Mouse (Mus musculus) heart, embryonic 12.5 days (tissue): ENCODE measurements around the gene Cts7. TPM values are rescaled to one million over a fixed set of nuclear protein-coding genes. Genes with fewer than 3 reads are reported as not detected.

Experiments
- ATAC-seq: fragments of 200-750 bp; cut with Nextera tagmentation; 2 replicates; pipeline ENCODE4 v1.8.0; 2017; ENCODE audit warnings: moderate TSS enrichment, moderate library complexity; ENCODE audit not compliant: insufficient number of reproducible peaks, low FRiP score
- H3K27ac ChIP-seq: fragments of 300-500 bp; sonication (generic); 2 replicates; pipeline ENCODE4 v1.5.1; 2016; ENCODE audit warnings: mild to moderate bottlenecking, moderate library complexity; ENCODE audit not compliant: poor library complexity, severe bottlenecking
- H3K27me3 ChIP-seq: fragments of 300-500 bp; sonication (generic); replicated peaks from 2 replicates; pipeline ENCODE4 v1.6.1; 2016; ENCODE audit warnings: mild to moderate bottlenecking, moderate library complexity
- H3K36me3 ChIP-seq: fragments of 300-500 bp; sonication (generic); 2 replicates; pipeline ENCODE4 v1.6.1; 2016; ENCODE audit warnings: mild to moderate bottlenecking, moderate library complexity
- H3K4me1 ChIP-seq: fragments of 300-500 bp; sonication (generic); replicated peaks from 2 replicates; pipeline ENCODE4 v1.6.1; 2016; ENCODE audit warnings: mild to moderate bottlenecking
- H3K4me2 ChIP-seq: fragments of 300-500 bp; sonication (generic); 2 replicates; pipeline ENCODE4 v1.6.1; 2016; ENCODE audit warnings: mild to moderate bottlenecking, moderate library complexity
- H3K4me3 ChIP-seq: fragments of 300-500 bp; sonication (generic); 2 replicates; pipeline ENCODE4 v1.5.1; 2016; ENCODE audit warnings: mild to moderate bottlenecking
- H3K9ac ChIP-seq: fragments of 300-500 bp; sonication (generic); 2 replicates; pipeline ENCODE4 v1.6.1; 2016; ENCODE audit warnings: mild to moderate bottlenecking, moderate library complexity
- H3K9me3 ChIP-seq: fragments of 300-500 bp; sonication (generic); replicated peaks from 2 replicates; pipeline ENCODE4 v1.6.1; 2016; ENCODE audit warnings: mild to moderate bottlenecking, moderate library complexity
- microRNA-seq: library from miRNA; unstranded; fragments of <30 nt; microRNA quantifications from one replicate; pipeline ENCODE4, GENCODE M21; 2017
- polyA plus RNA-seq: library from polyadenylated mRNA; unstranded; fragments of >200 nt; fragmentation: Nextera tagmentation; extraction: Ambion mirVana; gene quantifications from 2 replicates; pipeline ENCODE4 v1.2.1, GENCODE M21; 2016

Gene Cts7
- not detected in 2 replicates for polyA plus RNA-seq

- Histone ChIP-seq H3K27me3 (no peaks in the 10 kb centered on the region), H3K9me3 (peaks cover 24% of the 10 kb centered on the region), H3K4me1 (no peaks in the 10 kb centered on the region), H3K36me3 (no peaks in the 10 kb centered on the region), H3K4me2 (no peak within 1 kb of the TSS), H3K27ac (no peak within 1 kb of the TSS), H3K4me3 (no peak within 1 kb of the TSS), H3K9ac (no peak within 1 kb of the TSS)
- ATAC-seq = no peak
Measured at GRCm38 (mm10) chr13:61358097-61358496, at the start of gene Cts7. Gene Cts7 (minus strand): TSS chr13:61358197.

Small RNA genes lying within 50 kb of the gene (microRNA-seq; reads per million reads assigned to microRNA genes)
- gene Gm27704 = not detected

Other genes with a start within 250 kb of the Cts7 start
- not detected in 2 replicates for gene Ctsr, start 193.9 kb downstream of the Cts7 start, polyA plus RNA-seq
- not detected in 2 replicates for gene Cts6, start 154.8 kb downstream of the Cts7 start, polyA plus RNA-seq
- not detected in 2 replicates for gene Cts8, start 102.8 kb downstream of the Cts7 start, polyA plus RNA-seq
- not detected in 2 replicates for gene Gm49398, start 69.4 kb downstream of the Cts7 start, polyA plus RNA-seq
- gene Ctsm, start 183.6 kb upstream of the Cts7 start, polyA plus RNA-seq = not detected in 2 replicates
- gene Gm49352, start 210.0 kb upstream of the Cts7 start, polyA plus RNA-seq = not detected in 2 replicates
- gene Cts3, start 211.9 kb upstream of the Cts7 start, polyA plus RNA-seq = not detected in 2 replicates